Mouse (Mus musculus): ENCODE measurements at regions not wholly inside any gene's neighbourhood (a gene's known extent, or its start where the extent isn't known, plus 50 kb on each side); places are given as distances from the start of the nearest gene placed in this dataset.
A peak's percentile ranks its signal among the peaks of the same experiment; 100 is the strongest.

DNA sequence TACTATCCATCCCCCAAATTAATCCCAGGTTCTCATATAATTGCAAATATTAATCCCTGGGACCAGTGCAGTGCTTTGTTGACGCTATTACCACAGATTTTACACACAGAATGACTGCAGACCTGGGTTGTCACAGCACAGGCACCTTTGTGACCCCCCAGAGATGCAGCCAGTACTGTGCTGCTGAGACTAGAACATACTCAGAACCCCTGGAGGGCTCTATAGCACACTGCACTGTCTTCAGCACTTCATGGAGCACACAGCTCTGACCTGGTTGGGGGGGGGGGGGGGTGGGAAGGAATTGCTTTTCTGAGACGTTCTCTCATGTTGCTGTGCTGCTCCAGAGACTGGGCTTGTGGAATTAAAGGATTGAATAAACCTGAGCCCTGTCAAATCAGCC, 154.9 kb upstream of the Gm34302 start:
- WGBS, result 46% methylated on average over 2 of the region's 2 CpGs
- H3K4me2 ChIP-seq, result no peak overlapping the region
- H3K4me1 ChIP-seq (ENCODE audit: insufficient read depth), result no peaks in the 10 kb centered on the region
- H3K9me3 ChIP-seq (ENCODE audit: low read depth, low read length), result no peaks in the 10 kb centered on the region
- H3K36me3 ChIP-seq (ENCODE audit: insufficient read depth), result no peaks in the 10 kb centered on the region
- no peak for ATAC-seq (ENCODE audit: insufficient read depth)
- no peak overlapping the region for H3K9ac ChIP-seq
- no peak for TF ChIP-seq CTCF (IDR thresholded peaks at IDR 0.05; ENCODE audit: low read depth)
- H3K27me3 ChIP-seq (ENCODE audit: insufficient read depth, low read length), result no peaks in the 10 kb centered on the region
- H3K27ac ChIP-seq (ENCODE audit: low read depth), result no peak overlapping the region
- DNase-seq, result no peak
- H3K4me3 ChIP-seq (ENCODE audit: low read depth, low read length), result no peak overlapping the region

- no peak for ATAC-seq (ENCODE audit: insufficient read depth)
- DNase-seq, result no peak
- H3K9ac ChIP-seq, result no peak overlapping the region
- H3K27ac ChIP-seq (ENCODE audit: low read depth), result no peak overlapping the region
- no peaks in the 10 kb centered on the region for H3K27me3 ChIP-seq (ENCODE audit: insufficient read depth, low read length)
- no peak overlapping the region for H3K4me2 ChIP-seq
- H3K36me3 ChIP-seq (ENCODE audit: insufficient read depth), result no peaks in the 10 kb centered on the region
- H3K4me3 ChIP-seq (ENCODE audit: low read depth, low read length), result no peak overlapping the region
- WGBS, result 84% methylated on average over 5 of the region's 5 CpGs
- H3K4me1 ChIP-seq (ENCODE audit: insufficient read depth), result no peaks in the 10 kb centered on the region
- no peak for TF ChIP-seq CTCF (IDR thresholded peaks at IDR 0.05; ENCODE audit: low read depth)
- H3K9me3 ChIP-seq (ENCODE audit: low read depth, low read length), result no peaks in the 10 kb centered on the region
Measured at GRCm38 (mm10) chr3:63637913-63638312, 154.2 kb upstream of the Gm34302 start.

- Histone ChIP-seq H3K4me3 (ENCODE audit: low read depth, low read length) (no peak overlapping the region), H3K36me3 (ENCODE audit: insufficient read depth) (no peaks in the 10 kb centered on the region), H3K27ac (ENCODE audit: low read depth) (no peak overlapping the region), H3K4me2 (no peak overlapping the region), H3K4me1 (ENCODE audit: insufficient read depth) (no peaks in the 10 kb centered on the region), H3K27me3 (ENCODE audit: insufficient read depth, low read length) (no peaks in the 10 kb centered on the region), H3K9ac (no peak overlapping the region), H3K9me3 (ENCODE audit: low read depth, low read length) (no peaks in the 10 kb centered on the region)
- DNase-seq (no peak), ATAC-seq (ENCODE audit: insufficient read depth) (no peak)
- TF ChIP-seq CTCF (IDR thresholded peaks at IDR 0.05; ENCODE audit: low read depth), result no peak
- WGBS, result 79% methylated on average over 5 of the region's 5 CpGs
Measured at GRCm38 (mm10) chr3:63627724-63628123, 144.0 kb upstream of the Gm34302 start.

DNA sequence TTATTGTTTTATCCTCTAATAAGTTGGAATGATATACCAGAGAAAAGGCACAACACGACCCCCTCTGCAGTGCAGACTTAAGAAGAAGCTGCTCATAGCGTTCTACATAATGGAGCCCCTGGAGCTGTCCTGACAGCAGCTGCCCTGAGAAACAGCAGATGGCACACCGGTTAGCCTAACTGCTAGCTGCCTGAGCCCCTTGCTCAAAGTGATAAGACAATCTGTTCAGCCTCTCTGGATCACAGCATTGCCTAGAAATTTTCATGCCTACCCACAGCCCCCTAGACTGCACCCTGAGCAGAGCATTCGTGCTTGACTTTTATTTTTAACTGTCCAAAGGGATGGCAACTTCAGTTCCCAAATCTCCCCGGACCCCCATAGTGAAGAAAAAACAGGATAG, 132.4 kb upstream of the Gm34302 start:
- no peaks in the 10 kb centered on the region for H3K4me1 ChIP-seq (ENCODE audit: insufficient read depth)
- no peak for DNase-seq
- H3K9ac ChIP-seq, result no peak overlapping the region

GRCm38 (mm10) chr3:63613652-63614051, 130.0 kb upstream of the Gm34302 start:
- H3K4me1 ChIP-seq (ENCODE audit: insufficient read depth), result no peaks in the 10 kb centered on the region
- H3K27me3 ChIP-seq (ENCODE audit: insufficient read depth, low read length), result no peaks in the 10 kb centered on the region
- DNase-seq (no peak), ATAC-seq (ENCODE audit: insufficient read depth) (no peak)
- H3K36me3 ChIP-seq (ENCODE audit: insufficient read depth), result no peaks in the 10 kb centered on the region
- H3K4me2 ChIP-seq, result no peak overlapping the region
- 35% methylated on average over 1 of the region's 1 CpGs for WGBS
- TF ChIP-seq CTCF (IDR thresholded peaks at IDR 0.05; ENCODE audit: low read depth), result no peak
- H3K27ac ChIP-seq (ENCODE audit: low read depth), result no peak overlapping the region
- no peak overlapping the region for H3K4me3 ChIP-seq (ENCODE audit: low read depth, low read length)
- no peak overlapping the region for H3K9ac ChIP-seq
- no peaks in the 10 kb centered on the region; the same call in 1 of the 2 replicates for H3K9me3 ChIP-seq (ENCODE audit: low read depth, low read length)

More for the DNA sequence above, 132.4 kb upstream of the Gm34302 start:
- no peak for ATAC-seq (ENCODE audit: insufficient read depth)
- TF ChIP-seq CTCF (IDR thresholded peaks at IDR 0.05; ENCODE audit: low read depth), result no peak
- 32% methylated on average over 5 of the region's 5 CpGs for WGBS
- H3K27ac ChIP-seq (ENCODE audit: low read depth), result no peak overlapping the region
- no peak overlapping the region for H3K4me2 ChIP-seq
- H3K4me3 ChIP-seq (ENCODE audit: low read depth, low read length), result no peak overlapping the region
- H3K36me3 ChIP-seq (ENCODE audit: insufficient read depth), result no peaks in the 10 kb centered on the region
- no peaks in the 10 kb centered on the region; the same call in 1 of the 2 replicates for H3K9me3 ChIP-seq (ENCODE audit: low read depth, low read length)
- H3K27me3 ChIP-seq (ENCODE audit: insufficient read depth, low read length), result no peaks in the 10 kb centered on the region

GRCm38 (mm10) chr3:63612767-63613363, 129.2 kb upstream of the Gm34302 start:
- Histone ChIP-seq H3K27me3 (ENCODE audit: insufficient read depth, low read length) (no peaks in the 10 kb centered on the region), H3K27ac (ENCODE audit: low read depth) (no peak overlapping the region), H3K4me2 (no peak overlapping the region), H3K36me3 (ENCODE audit: insufficient read depth) (no peaks in the 10 kb centered on the region), H3K4me1 (ENCODE audit: insufficient read depth) (no peaks in the 10 kb centered on the region), H3K4me3 (ENCODE audit: low read depth, low read length) (no peak overlapping the region), H3K9ac (no peak overlapping the region), H3K9me3 (ENCODE audit: low read depth, low read length) (no peaks in the 10 kb centered on the region)
- DNase-seq (no peak), ATAC-seq (ENCODE audit: insufficient read depth) (no peak)
- no peak for TF ChIP-seq CTCF (IDR thresholded peaks at IDR 0.05; ENCODE audit: low read depth)
- 46% methylated on average over 3 of the region's 3 CpGs for WGBS

GRCm38 (mm10) chr3:63610113-63610919, 126.6 kb upstream of the Gm34302 start:
- H3K4me3 ChIP-seq (ENCODE audit: low read depth, low read length), result no peak overlapping the region
- no peaks in the 10 kb centered on the region for H3K36me3 ChIP-seq (ENCODE audit: insufficient read depth)
- no peak overlapping the region for H3K27ac ChIP-seq (ENCODE audit: low read depth)
- H3K27me3 ChIP-seq (ENCODE audit: insufficient read depth, low read length), result no peaks in the 10 kb centered on the region
- no peaks in the 10 kb centered on the region for H3K9me3 ChIP-seq (ENCODE audit: low read depth, low read length)
- whole genome bisulfite sequencing, result 27% methylated on average over 5 of the region's 5 CpGs
- peak; percentile 62; the same call in 1 of the 2 replicates for ATAC-seq (ENCODE audit: insufficient read depth)
- no peak overlapping the region for H3K9ac ChIP-seq
- peak overlapping the region; percentile 41; the same call in 1 of the 2 replicates for H3K4me2 ChIP-seq
- TF ChIP-seq CTCF (IDR thresholded peaks at IDR 0.05; ENCODE audit: low read depth), result no peak
- no peaks in the 10 kb centered on the region for H3K4me1 ChIP-seq (ENCODE audit: insufficient read depth)
- peak; percentile 1 for DNase-seq
